Mouse (Mus musculus) kidney, adult 2 months (tissue): ENCODE data around the gene Snapc2.

Experiments used
- CTCF ChIP-seq: fragments of 200-500 bp; conservative IDR thresholded peaks from 2 replicates; pipeline ENCODE4 v1.5.1; 2011; ENCODE audit warnings: low read depth, mild to moderate bottlenecking, control low read depth, low read length, moderate library complexity, mixed read lengths; ENCODE audit not compliant: insufficient read depth, insufficient read length
- POLR2A ChIP-seq: fragments of 200-500 bp; IDR thresholded peaks from one replicate; pipeline ENCODE4 v1.6.1; 2011; ENCODE audit warnings: low read depth, low read length, control low read depth

DNA sequence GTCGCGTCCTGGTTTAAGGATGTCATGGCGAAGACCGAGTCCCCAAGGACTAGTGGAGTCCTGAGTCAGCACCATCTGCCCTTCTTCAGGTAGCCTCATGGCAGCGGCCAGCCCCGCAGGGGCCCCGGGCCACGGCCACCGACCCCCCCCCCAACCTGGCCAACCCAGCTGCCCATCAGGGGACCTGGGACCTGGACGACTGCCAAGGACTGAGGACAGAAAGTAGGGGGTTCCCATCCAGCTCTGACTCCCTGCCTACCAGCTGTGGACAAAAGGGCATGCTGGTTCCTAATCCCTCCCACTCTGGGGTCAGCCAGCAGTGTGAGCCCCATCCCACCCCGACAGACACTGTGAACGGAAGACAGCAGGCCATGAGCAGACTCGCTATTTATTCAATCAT is 7.1 kb upstream of the Snapc2 start:
- no peak for TF ChIP-seq POLR2A
- no peak for TF ChIP-seq CTCF
